Mouse (Mus musculus) bone marrow macrophage, adult 2 months (primary cell): ENCODE measurements at regions not wholly inside any gene's neighbourhood (a gene's known extent, or its start where the extent isn't known, plus 50 kb on each side); places are given as distances from the start of the nearest gene placed in this dataset.

Source experiments
- H3K27ac ChIP-seq: 2 replicates; pipeline ENCODE4 v1.5.1; 2012; ENCODE audit warnings: low read depth, low read length; ENCODE audit not compliant: insufficient read depth
- H3K4me1 ChIP-seq: 2 replicates; pipeline ENCODE4 v1.6.1; 2012; ENCODE audit warnings: low read length; ENCODE audit not compliant: control insufficient read depth, insufficient read depth
- H3K4me3 ChIP-seq: 2 replicates; pipeline ENCODE4 v1.5.1; 2012; ENCODE audit warnings: mild to moderate bottlenecking, low read length, moderate library complexity; ENCODE audit not compliant: insufficient read depth
- CTCF ChIP-seq: IDR thresholded peaks from 2 replicates; pipeline ENCODE4 v1.5.1; 2012; ENCODE audit warnings: low read depth, mild to moderate bottlenecking, low read length, moderate library complexity
- POLR2A ChIP-seq: IDR thresholded peaks from 2 replicates; pipeline ENCODE4 v1.6.1; 2012; ENCODE audit warnings: mild to moderate bottlenecking, low read depth, low read length, borderline replicate concordance

GRCm38 (mm10) chr19:53454571-53454970 lies 64.2 kb upstream of the Smndc1 start:
- Histone ChIP-seq H3K4me3 (no peak overlapping the region), H3K27ac (no peak overlapping the region), H3K4me1 (peaks cover 29% of the 10 kb centered on the region)
- no peak for TF ChIP-seq POLR2A
- TF ChIP-seq CTCF: no peak

- Histone ChIP-seq H3K27ac (no peak overlapping the region), H3K4me1 (peaks cover 34% of the 10 kb centered on the region), H3K4me3 (no peak overlapping the region)
- no peak for TF ChIP-seq POLR2A
- TF ChIP-seq CTCF: no peak
Measured at GRCm38 (mm10) chr19:53454059-53454458, 63.7 kb upstream of the Smndc1 start.

GRCm38 (mm10) chr19:53453317-53453947 lies 63.1 kb upstream of the Smndc1 start:
- TF ChIP-seq POLR2A (no peak), CTCF (no peak)
- Histone ChIP-seq H3K4me3 (no peak overlapping the region), H3K4me1 (peaks cover 38% of the 10 kb centered on the region), H3K27ac (peak overlapping the region; percentile 61)

DNA sequence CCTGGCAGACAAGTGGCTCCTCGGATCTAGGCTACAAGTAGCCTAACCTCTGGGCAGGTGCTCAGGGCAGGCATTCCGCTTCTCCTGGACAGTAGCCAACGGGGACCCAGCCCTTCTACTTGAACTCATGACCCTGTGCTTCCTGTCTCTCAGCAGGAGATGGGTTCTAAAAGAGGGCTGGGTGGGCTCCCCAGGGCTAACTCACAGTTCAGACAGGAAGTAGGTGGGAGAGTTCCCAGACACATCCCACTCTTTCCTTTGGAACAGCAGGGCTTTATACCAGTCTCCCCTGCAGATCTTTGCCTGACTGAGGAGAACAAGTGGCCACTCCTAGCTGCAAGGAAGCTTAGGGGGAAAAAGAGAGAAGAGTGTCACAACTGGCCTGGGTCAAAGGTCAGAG lies 62.0 kb upstream of the Smndc1 start:
- peaks cover 38% of the 10 kb centered on the region for H3K4me1 ChIP-seq
- H3K4me3 ChIP-seq: no peak overlapping the region
- H3K27ac ChIP-seq: no peak overlapping the region
- TF ChIP-seq POLR2A: no peak
- TF ChIP-seq CTCF: no peak

GRCm38 (mm10) chr19:53451388-53451922 lies 61.1 kb upstream of the Smndc1 start:
- H3K4me1 ChIP-seq: peaks cover 31% of the 10 kb centered on the region
- no peak for TF ChIP-seq POLR2A
- TF ChIP-seq CTCF: no peak
- no peak overlapping the region for H3K4me3 ChIP-seq
- H3K27ac ChIP-seq: no peak overlapping the region

- TF ChIP-seq CTCF (no peak), POLR2A (no peak)
- Histone ChIP-seq H3K4me1 (peaks cover 31% of the 10 kb centered on the region), H3K4me3 (no peak overlapping the region), H3K27ac (no peak overlapping the region)
Measured at GRCm38 (mm10) chr19:53450624-53451387, 60.4 kb upstream of the Smndc1 start.

DNA sequence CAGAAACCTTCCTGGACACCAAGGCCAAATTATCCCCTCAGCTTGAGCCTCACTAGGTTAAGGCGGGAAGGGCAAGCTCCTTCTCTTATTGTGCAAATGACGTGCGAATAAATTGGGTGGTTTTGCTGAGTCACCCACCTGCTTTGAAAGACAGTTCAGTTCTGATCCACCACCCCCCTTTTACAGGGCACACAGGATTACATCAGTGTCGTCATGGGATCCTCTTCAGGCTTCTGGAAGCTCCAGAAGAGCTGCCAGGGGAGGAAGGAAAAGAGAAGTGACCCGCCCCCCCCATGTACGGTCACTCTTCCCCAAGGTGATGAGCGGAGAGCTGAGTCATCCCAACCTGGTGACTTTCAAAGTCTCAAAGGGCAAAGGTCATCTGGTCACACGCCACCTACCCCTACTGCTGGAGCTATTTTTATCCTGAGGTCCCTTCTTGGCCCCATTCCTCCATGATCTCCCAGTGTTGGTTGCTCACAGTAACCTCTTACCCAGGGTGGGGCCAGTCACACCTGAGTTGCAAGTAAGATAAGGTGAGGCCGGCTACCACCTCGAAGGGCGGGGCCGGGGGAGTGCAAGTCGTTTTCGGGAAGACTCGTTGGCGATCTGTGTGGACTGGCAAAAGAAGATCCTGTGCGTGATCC lies 58.9 kb upstream of the Smndc1 start:
- Histone ChIP-seq H3K4me1 (peaks cover 31% of the 10 kb centered on the region), H3K4me3 (no peak overlapping the region), H3K27ac (no peak overlapping the region)
- TF ChIP-seq CTCF (no peak), POLR2A (no peak)

- TF ChIP-seq POLR2A: no peak
- TF ChIP-seq CTCF: no peak
- no peak overlapping the region for H3K27ac ChIP-seq
- peaks cover 26% of the 10 kb centered on the region for H3K4me1 ChIP-seq
- no peak overlapping the region for H3K4me3 ChIP-seq
Measured at GRCm38 (mm10) chr19:53448206-53448605, 57.8 kb upstream of the Smndc1 start.

DNA sequence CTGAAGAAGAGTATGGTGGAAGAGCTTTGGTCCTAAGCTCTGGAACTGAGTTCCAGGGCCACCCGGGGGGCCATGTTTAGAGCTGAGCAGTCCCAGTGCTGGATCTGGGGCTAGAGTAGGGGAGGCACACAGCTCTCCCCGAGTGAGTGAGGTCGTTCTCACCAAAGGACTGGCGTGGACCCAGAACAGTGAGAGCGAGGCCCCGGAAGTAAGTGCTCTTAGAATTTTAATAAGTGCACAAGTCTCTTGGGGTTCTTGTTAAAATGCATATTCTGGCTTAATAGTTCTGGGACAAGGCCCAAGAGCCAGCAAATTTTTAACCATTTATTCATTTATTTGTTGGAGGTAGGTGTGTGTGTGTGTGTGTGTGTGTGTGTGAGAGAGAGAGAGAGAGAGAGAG lies 57.4 kb upstream of the Smndc1 start:
- Histone ChIP-seq H3K27ac (no peak overlapping the region), H3K4me3 (no peak overlapping the region), H3K4me1 (peaks cover 21% of the 10 kb centered on the region)

DNA sequence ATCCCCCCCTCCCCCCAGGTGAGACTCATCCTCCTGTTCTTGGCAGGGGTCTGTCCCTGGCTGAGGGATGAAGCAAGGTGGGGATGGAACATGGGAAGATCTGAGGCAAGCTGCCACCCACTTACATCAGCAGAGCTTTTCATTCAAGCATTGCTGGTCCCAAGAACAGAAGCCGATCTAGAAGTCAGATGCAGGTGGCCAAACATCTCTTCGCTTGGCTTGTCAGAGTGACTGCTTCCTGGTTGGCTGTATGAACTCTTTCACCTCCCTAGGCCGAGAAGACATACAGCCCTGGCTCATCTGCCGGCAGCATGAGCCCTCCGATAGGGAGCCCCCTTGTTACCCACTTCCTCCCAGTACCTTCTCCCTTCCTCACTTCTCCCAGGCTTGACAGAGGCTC lies 55.8 kb upstream of the Smndc1 start:
- Histone ChIP-seq H3K27ac (no peak overlapping the region), H3K4me1 (peaks cover 17% of the 10 kb centered on the region), H3K4me3 (no peak overlapping the region)
- no peak for TF ChIP-seq CTCF
- TF ChIP-seq POLR2A: no peak

More for the DNA sequence above, 57.4 kb upstream of the Smndc1 start:
- no peak for TF ChIP-seq CTCF
- TF ChIP-seq POLR2A: no peak
